Mouse (Mus musculus): ENCODE measurements around the gene Fbxo34.

DNA sequence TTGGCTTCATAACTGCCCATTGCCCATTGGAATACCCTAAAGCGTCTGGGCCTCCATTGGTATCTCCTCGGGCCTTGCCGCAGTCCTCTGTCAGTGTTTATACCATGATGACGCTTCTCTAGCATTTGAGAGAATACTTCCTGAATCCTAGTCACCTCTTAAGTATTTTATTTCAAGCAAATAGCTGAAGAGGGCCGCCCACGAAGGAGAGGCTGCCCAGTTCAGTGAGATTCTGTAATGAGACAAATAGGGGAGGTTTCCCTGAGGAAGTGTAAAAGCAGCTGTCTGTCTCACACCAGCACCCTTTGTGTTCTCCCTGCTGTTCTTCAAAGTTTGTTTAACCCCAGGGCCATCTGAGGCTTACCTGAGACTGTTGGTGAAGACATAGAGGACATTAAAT is 66.5 kb downstream of the Fbxo34 start:
- TF ChIP-seq POLR2A (IDR thresholded peaks at IDR 0.05; ENCODE audit: borderline replicate concordance, insufficient read depth, low read length) (no peak), CTCF (IDR thresholded peaks at IDR 0.05; ENCODE audit: borderline replicate concordance, insufficient read depth, low read depth, low read length) (no peak)

All from cerebellum, adult 2 months (tissue).